Mouse (Mus musculus) ES-E14 (cell line): ENCODE data around the gene Dand5. TPM values are rescaled to one million over a fixed set of nuclear protein-coding genes. Genes with fewer than 3 reads are reported as not detected.
A peak's percentile ranks its signal among the peaks of the same experiment; 100 is the strongest.

ENCODE experiments used
- DNase-seq: peaks from one replicate; pipeline ENCODE4 v3.0.0-alpha.2; 2013; ENCODE audit warnings: low read depth, low spot score
- H3K27ac ChIP-seq: 2 replicates; pipeline ENCODE4 v1.5.1; 2012; ENCODE audit warnings: low read depth, mild to moderate bottlenecking, low read length, moderate library complexity, mixed read lengths; ENCODE audit not compliant: poor library complexity, insufficient read depth, severe bottlenecking
- H3K36me3 ChIP-seq: 2 replicates; pipeline ENCODE4 v1.6.1; 2012; ENCODE audit warnings: mild to moderate bottlenecking, low read length, moderate library complexity, mixed read lengths; ENCODE audit not compliant: control insufficient read depth, poor library complexity, insufficient read depth, severe bottlenecking
- H3K4me1 ChIP-seq, 2 experiments: fragments of 150-350 bp in 1 of 2; sonication (generic) in 1 of 2; 2 replicates each; pipeline ENCODE4 v1.6.1; 2012; ENCODE audit warnings: low read length in 2 of 2, mild to moderate bottlenecking in 1 of 2, mixed read lengths in 1 of 2; ENCODE audit not compliant: control insufficient read depth in 2 of 2, insufficient read depth in 2 of 2, poor library complexity in 1 of 2
- H3K4me3 ChIP-seq, 2 experiments: fragments of 150-350 bp in 1 of 2; sonication (generic) in 1 of 2; 2 replicates each; pipeline ENCODE4 v1.5.1; 2012; ENCODE audit warnings: low read length in 2 of 2, low read depth in 1 of 2, mild to moderate bottlenecking in 1 of 2, mixed read lengths in 1 of 2; ENCODE audit not compliant: insufficient read depth in 1 of 2, poor library complexity in 1 of 2, severe bottlenecking in 1 of 2
- H3K9ac ChIP-seq: 2 replicates; pipeline ENCODE4 v1.6.1; 2012; ENCODE audit warnings: low read depth, mild to moderate bottlenecking, low read length, mixed read lengths; ENCODE audit not compliant: poor library complexity, insufficient read depth, severe bottlenecking
- H3K9me3 ChIP-seq: fragments of 150-350 bp; sonication (generic); 2 replicates; pipeline ENCODE4 v1.6.1; 2012; ENCODE audit warnings: low read depth, mild to moderate bottlenecking, low read length; ENCODE audit not compliant: control insufficient read depth, insufficient read depth
- CHD2 ChIP-seq: IDR thresholded peaks from 2 replicates; pipeline ENCODE4 v1.6.1; 2014; ENCODE audit warnings: mild to moderate bottlenecking, low read depth, low read length, inconsistent platforms
- HCFC1 ChIP-seq: IDR thresholded peaks from 2 replicates; pipeline ENCODE4 v1.6.1; 2012; ENCODE audit warnings: low read length, inconsistent platforms, borderline replicate concordance; ENCODE audit not compliant: insufficient read depth
- MAFK ChIP-seq: IDR thresholded peaks from 2 replicates; pipeline ENCODE4 v1.6.1; 2014; ENCODE audit warnings: mild to moderate bottlenecking, low read depth, low read length, inconsistent platforms; ENCODE audit not compliant: insufficient read depth
- ZC3H11A ChIP-seq: IDR thresholded peaks from 2 replicates; pipeline ENCODE4 v1.6.1; 2012; ENCODE audit warnings: low read depth, mild to moderate bottlenecking, inconsistent platforms, low read length, borderline replicate concordance
- ZNF384 ChIP-seq: IDR thresholded peaks from 2 replicates; pipeline ENCODE4 v1.6.1; 2012; ENCODE audit warnings: low read depth, low read length, inconsistent platforms
- in situ Hi-C, 2 experiments: fragments of 600-800 bp; cut with MboI; formaldehyde crosslinking; loops; one replicate each; pipeline ENCODE4 v1.15.1; 2025; ENCODE audit warnings: low sequenced_read_pairs in 2 of 2, inconsistent platforms in 1 of 2; ENCODE audit not compliant: unreplicated experiment in 2 of 2
- total RNA-seq: library from RNA; depleted of rRNA; stranded (reverse); fragments of 300-350 nt; gene quantifications from 2 replicates; pipeline ENCODE4 v1.2.3, GENCODE M21; 2012

Gene Dand5
- total RNA-seq, 1 experiment, result 1.4 TPM

- in situ Hi-C loops, result no loop called here
- no peak for DNase-seq
- H3K36me3 ChIP-seq, result peaks cover 43% of the 10 kb centered on the region
- H3K9me3 ChIP-seq, result no peaks in the 10 kb centered on the region
- no peak overlapping the region for H3K27ac ChIP-seq
- H3K4me1 ChIP-seq, result peaks cover 0 to 15% of the 10 kb centered on the region in 2 experiments; a peak in 2 of 4 replicates
- TF ChIP-seq HCFC1 (no peak), ZC3H11A (no peak), MAFK (no peak), CHD2 (no peak), ZNF384 (no peak)
- H3K4me3 ChIP-seq, result no peak overlapping the region
- no peak overlapping the region for H3K9ac ChIP-seq
These were observed 12.5 kb upstream of the Dand5 start for GRCm38 (mm10) chr8:84834866-84835855.

- Histone ChIP-seq H3K9ac (peak overlapping the region; percentile 14; the same call in 1 of the 2 replicates), H3K4me3 (no peak overlapping the region), H3K9me3 (no peaks in the 10 kb centered on the region), H3K36me3 (peaks cover 43% of the 10 kb centered on the region), H3K4me1 (peaks cover 0 to 14% of the 10 kb centered on the region in 2 experiments; a peak in 2 of 4 replicates), H3K27ac (no peak overlapping the region)
- TF ChIP-seq MAFK, result no peak
- TF ChIP-seq ZNF384, result no peak
- TF ChIP-seq CHD2, result no peak
- TF ChIP-seq HCFC1, result no peak
- no peak for TF ChIP-seq ZC3H11A
- DNase-seq, result no peak
- in situ Hi-C loops, result no loop called here
These were observed 11.6 kb upstream of the Dand5 start for GRCm38 (mm10) chr8:84834002-84834865.

- peaks cover 0 to 11% of the 10 kb centered on the region in 2 experiments; a peak in 2 of 4 replicates for H3K4me1 ChIP-seq
- DNase-seq, result no peak
- H3K27ac ChIP-seq, result peak overlapping the region; percentile 91; the same call in 1 of the 2 replicates
- in situ Hi-C loops, result no loop called here
- H3K9ac ChIP-seq, result peak overlapping the region; percentile 82
- H3K36me3 ChIP-seq, result peaks cover 36% of the 10 kb centered on the region
- no peak for TF ChIP-seq ZC3H11A
- TF ChIP-seq ZNF384, result no peak
- TF ChIP-seq HCFC1, result no peak
- TF ChIP-seq CHD2, result no peak
- TF ChIP-seq MAFK, result no peak
- peak overlapping the region; percentile 80 for H3K4me3 ChIP-seq
- no peaks in the 10 kb centered on the region for H3K9me3 ChIP-seq
These were observed 10.4 kb upstream of the Dand5 start for GRCm38 (mm10) chr8:84832759-84833742.
